Mouse (Mus musculus) olfactory bulb, adult 2 months (tissue): ENCODE measurements at regions not wholly inside any gene's neighbourhood (a gene's known extent, or its start where the extent isn't known, plus 50 kb on each side); places are given as distances from the start of the nearest gene placed in this dataset.

Experiments
- CTCF ChIP-seq: fragments of 200-500 bp; IDR thresholded peaks from 2 replicates; pipeline ENCODE4 v1.5.1; 2012; ENCODE audit warnings: low read depth, mild to moderate bottlenecking, low read length, moderate library complexity; ENCODE audit not compliant: insufficient read depth
- POLR2A ChIP-seq: fragments of 200-500 bp; IDR thresholded peaks from 2 replicates; pipeline ENCODE4 v1.6.1; 2012; ENCODE audit warnings: mild to moderate bottlenecking, low read depth, low read length, moderate library complexity; ENCODE audit not compliant: insufficient read depth

- no peak for TF ChIP-seq CTCF
- no peak for TF ChIP-seq POLR2A
Observed at GRCm38 (mm10) chr17:4779017-4779416, 215.1 kb upstream of the Arid1b start.
